Mouse (Mus musculus) E14TG2a.4 (cell line): ENCODE data around the gene Shh.

Experiments used
- H3K27me3 ChIP-seq: 2 replicates; pipeline ENCODE4 v1.6.1; 2014; ENCODE audit warnings: low read length, control low read depth; ENCODE audit not compliant: insufficient read depth
- H3K36me3 ChIP-seq: 2 replicates; pipeline ENCODE4 v1.6.1; 2014; ENCODE audit warnings: low read length, control low read depth; ENCODE audit not compliant: insufficient read depth
- H3K4me1 ChIP-seq: replicated peaks from 2 replicates; pipeline ENCODE4 v1.6.1; 2014; ENCODE audit warnings: low read depth, low read length, control low read depth
- H3K4me3 ChIP-seq: replicated peaks from 2 replicates; pipeline ENCODE4 v1.5.1; 2014; ENCODE audit warnings: mild to moderate bottlenecking, low read length
- H3K9me3 ChIP-seq: 2 replicates; pipeline ENCODE4 v1.6.1; 2014; ENCODE audit warnings: low read length, control low read depth
- CTCF ChIP-seq: conservative IDR thresholded peaks from 2 replicates; pipeline ENCODE4 v1.5.1; 2014; ENCODE audit warnings: low read length
- NANOG ChIP-seq: IDR thresholded peaks from 2 replicates; pipeline ENCODE4 v1.6.1; 2014; ENCODE audit warnings: borderline replicate concordance, low read length, mixed read lengths
- POU5F1 ChIP-seq: IDR thresholded peaks from 2 replicates; pipeline ENCODE4 v1.6.1; 2014; ENCODE audit warnings: low read length, borderline replicate concordance

Gene Shh

GRCm38 (mm10) chr5:28466760-28467306 lies at the start of gene Shh:
Shh (minus strand) TSS chr5:28467256.
- Histone ChIP-seq H3K4me3 (peak within 1 kb of the TSS; percentile 67), H3K36me3 (no peaks in the 10 kb centered on the region), H3K27me3 (peaks cover 97% of the 10 kb centered on the region), H3K4me1 (peaks cover 46% of the 10 kb centered on the region), H3K9me3 (no peaks in the 10 kb centered on the region)
- TF ChIP-seq CTCF (no peak), POU5F1 (no peak), NANOG (no peak)

GRCm38 (mm10) chr5:28500792-28501439 lies 33.9 kb upstream of the Shh start:
- no peak for TF ChIP-seq CTCF
- no peak for TF ChIP-seq POU5F1
- no peak for TF ChIP-seq NANOG
- Histone ChIP-seq H3K36me3 (no peaks in the 10 kb centered on the region), H3K27me3 (no peaks in the 10 kb centered on the region), H3K4me1 (no peaks in the 10 kb centered on the region), H3K4me3 (no peak overlapping the region), H3K9me3 (0 out of 2 replicates have a peak, but pooled peaks cover 3% of the 10 kb centered on the region)

GRCm38 (mm10) chr5:28498846-28499245 lies 31.8 kb upstream of the Shh start:
- no peak for TF ChIP-seq CTCF
- TF ChIP-seq POU5F1 = no peak
- no peak for TF ChIP-seq NANOG
- Histone ChIP-seq H3K4me1 (no peaks in the 10 kb centered on the region), H3K27me3 (no peaks in the 10 kb centered on the region), H3K9me3 (peaks cover 8% of the 10 kb centered on the region; the same call in 1 of the 2 replicates), H3K36me3 (no peaks in the 10 kb centered on the region), H3K4me3 (no peak overlapping the region)

- TF ChIP-seq NANOG = no peak
- TF ChIP-seq POU5F1 = no peak
- TF ChIP-seq CTCF = no peak
- no peak overlapping the region for H3K4me3 ChIP-seq
- H3K36me3 ChIP-seq = no peaks in the 10 kb centered on the region
- no peaks in the 10 kb centered on the region for H3K27me3 ChIP-seq
- H3K9me3 ChIP-seq = peaks cover 8% of the 10 kb centered on the region; the same call in 1 of the 2 replicates
- no peaks in the 10 kb centered on the region for H3K4me1 ChIP-seq
Observed at GRCm38 (mm10) chr5:28495712-28496650, 28.9 kb upstream of the Shh start.

GRCm38 (mm10) chr5:28493550-28493949 lies 26.5 kb upstream of the Shh start:
- TF ChIP-seq NANOG (no peak), POU5F1 (no peak), CTCF (no peak)
- H3K36me3 ChIP-seq = no peaks in the 10 kb centered on the region
- H3K4me1 ChIP-seq = no peaks in the 10 kb centered on the region
- no peak overlapping the region for H3K4me3 ChIP-seq
- H3K9me3 ChIP-seq = peaks cover 8% of the 10 kb centered on the region; the same call in 1 of the 2 replicates
- H3K27me3 ChIP-seq = no peaks in the 10 kb centered on the region

- Histone ChIP-seq H3K9me3 (no peaks in the 10 kb centered on the region), H3K4me1 (no peaks in the 10 kb centered on the region), H3K4me3 (no peak overlapping the region), H3K27me3 (peaks cover 8% of the 10 kb centered on the region; the same call in 1 of the 2 replicates), H3K36me3 (no peaks in the 10 kb centered on the region)
- TF ChIP-seq NANOG = no peak
- no peak for TF ChIP-seq POU5F1
- TF ChIP-seq CTCF = no peak
Observed at GRCm38 (mm10) chr5:28482991-28483390, 15.9 kb upstream of the Shh start.

GRCm38 (mm10) chr5:28481730-28482129 lies 14.7 kb upstream of the Shh start:
- no peak overlapping the region for H3K4me3 ChIP-seq
- TF ChIP-seq CTCF (no peak), POU5F1 (no peak), NANOG (no peak)
- no peaks in the 10 kb centered on the region for H3K4me1 ChIP-seq

GRCm38 (mm10) chr5:28476389-28477379 lies 9.6 kb upstream of the Shh start:
- Histone ChIP-seq H3K36me3 (no peaks in the 10 kb centered on the region), H3K27me3 (peaks cover 35% of the 10 kb centered on the region), H3K4me3 (no peak overlapping the region), H3K9me3 (no peaks in the 10 kb centered on the region), H3K4me1 (no peaks in the 10 kb centered on the region)
- TF ChIP-seq NANOG = no peak
- no peak for TF ChIP-seq POU5F1
- no peak for TF ChIP-seq CTCF

More at GRCm38 (mm10) chr5:28481730-28482129, 14.7 kb upstream of the Shh start:
- Histone ChIP-seq H3K36me3 (no peaks in the 10 kb centered on the region), H3K27me3 (peaks cover 10% of the 10 kb centered on the region; the same call in 1 of the 2 replicates), H3K9me3 (no peaks in the 10 kb centered on the region)
